Mouse (Mus musculus) lung, postnatal 14 days (tissue): Measurements from ENCODE around the gene Heatr1.
"Not testable (repeated sequence)": the region's sequence is repeated elsewhere in the genome, so short reads cannot be mapped to it uniquely, and the experiment has no call there.

Source experiments
- DNase-seq: peaks from one replicate; pipeline ENCODE4 v3.0.0; 2021

Gene Heatr1

DNA sequence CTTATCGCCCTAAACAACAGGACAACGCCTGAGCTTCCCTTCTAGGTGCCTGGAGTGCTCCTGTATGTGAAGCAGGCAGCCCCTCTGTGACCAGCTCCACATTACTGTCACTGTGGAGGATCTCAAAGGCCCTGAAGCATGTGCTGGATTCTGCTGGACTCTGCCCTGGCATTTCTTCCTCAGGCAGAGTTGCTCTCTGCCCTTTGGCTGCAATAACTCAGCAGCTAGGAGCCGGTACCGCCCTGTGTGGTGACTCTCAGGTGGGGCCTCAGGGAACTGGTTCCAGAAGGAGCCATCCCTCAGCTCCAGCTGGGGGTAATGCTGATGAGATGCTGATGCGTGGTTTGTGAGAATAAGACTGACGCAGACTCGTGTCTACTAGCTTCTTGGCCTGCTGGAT, 61.9 kb downstream of the Heatr1 start:
- no peak for DNase-seq

DNA sequence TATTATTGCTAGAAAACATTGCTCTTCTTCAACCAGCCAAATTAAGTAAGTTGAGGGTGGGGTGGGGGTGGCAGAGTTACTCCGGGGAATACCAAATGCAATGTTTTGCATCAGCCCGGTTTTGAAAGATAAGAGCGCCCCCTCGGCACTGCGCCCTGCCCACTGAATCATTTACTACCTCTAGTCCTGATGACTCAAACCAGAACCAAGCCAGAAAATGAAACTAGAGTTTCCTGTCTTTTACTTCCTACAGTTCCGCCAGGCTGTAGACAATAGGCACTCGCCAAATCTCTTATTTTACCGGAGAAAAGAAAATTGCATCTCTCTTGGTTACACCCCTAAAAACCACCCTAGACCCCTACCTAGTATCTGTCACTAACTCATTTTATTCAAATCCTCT, 65.6 kb downstream of the Heatr1 start:
- peak; percentile 68 for DNase-seq

DNA sequence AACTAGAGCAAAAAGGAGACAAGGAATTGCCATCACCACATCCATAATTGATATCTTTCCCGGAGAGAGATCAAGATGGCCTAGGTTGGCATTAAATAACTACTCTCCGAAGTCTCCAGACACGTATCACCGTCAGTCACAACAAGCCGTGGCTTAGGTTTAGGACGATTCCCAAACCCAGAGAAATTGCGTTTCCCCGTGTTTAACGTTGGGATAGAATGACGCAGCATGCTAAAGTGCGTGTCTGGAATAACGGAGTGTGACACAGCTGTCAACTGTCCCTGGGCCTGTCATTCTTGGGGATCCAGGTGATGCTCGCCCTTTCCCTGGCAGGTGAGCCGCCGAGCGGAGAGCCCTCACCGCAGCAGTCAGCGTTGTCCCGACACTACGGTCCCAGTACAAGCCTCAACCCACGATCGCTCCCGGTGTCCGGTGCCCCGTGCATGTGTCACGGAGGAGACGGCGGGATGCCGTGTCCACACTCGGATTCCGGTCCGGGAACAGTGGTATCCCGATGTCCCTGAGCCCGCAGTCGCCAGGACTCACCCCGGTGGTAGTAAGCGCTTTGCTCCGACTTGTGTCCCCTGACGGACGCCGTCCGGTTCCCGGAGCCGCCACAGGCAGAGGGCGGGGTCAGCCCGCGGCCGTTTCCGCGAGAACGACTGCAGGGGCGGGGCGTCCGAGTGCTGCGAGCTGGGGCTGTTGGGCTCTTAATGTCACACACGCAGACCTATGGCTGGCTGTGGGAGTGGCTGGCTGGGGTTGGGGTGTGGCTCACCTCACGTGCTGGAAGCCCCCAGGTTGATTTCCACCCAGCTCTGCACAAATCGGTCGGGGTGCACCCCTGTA, 66.3 kb downstream of the Heatr1 start:
- peak; percentile 95 for DNase-seq

DNA sequence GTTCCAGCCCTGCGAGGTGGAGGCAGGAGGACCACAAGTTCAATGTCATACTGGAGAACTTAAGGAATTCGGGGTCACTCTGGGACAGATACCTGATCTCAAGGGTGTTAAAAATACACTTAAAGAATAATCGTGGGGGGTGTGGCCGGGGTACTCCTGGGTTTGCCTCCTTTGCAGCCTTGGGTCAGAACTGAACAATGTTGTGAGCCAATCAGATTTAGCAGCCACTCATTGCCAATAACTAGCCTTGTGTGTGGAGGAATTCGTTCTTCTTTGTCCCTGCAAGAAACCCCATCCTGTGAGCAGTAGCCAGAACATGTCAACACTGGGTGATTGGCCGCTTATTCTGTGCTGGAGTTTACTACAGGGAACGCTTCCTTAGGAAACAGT, 66.9 kb downstream of the Heatr1 start:
- no peak for DNase-seq

DNA sequence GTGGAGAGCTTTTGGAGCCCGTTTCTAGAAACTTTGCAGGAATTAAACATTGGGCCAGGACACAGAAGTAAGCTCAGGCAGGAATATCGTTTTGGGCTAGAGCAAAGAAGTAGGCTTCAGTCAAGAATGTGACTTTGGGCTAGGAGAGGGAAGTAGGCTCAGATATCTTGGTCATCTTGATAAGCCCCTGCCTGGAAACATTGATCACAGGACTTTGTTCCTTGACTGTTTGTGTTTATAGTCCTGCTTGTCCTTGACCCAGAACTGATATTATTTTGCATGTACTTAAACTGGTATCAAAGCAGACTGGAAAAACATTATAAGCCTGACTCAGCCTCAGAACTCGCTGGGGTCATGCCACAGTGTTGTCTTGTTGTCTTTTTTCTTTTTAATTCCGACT, 67.8 kb downstream of the Heatr1 start:
- DNase-seq: no peak

DNA sequence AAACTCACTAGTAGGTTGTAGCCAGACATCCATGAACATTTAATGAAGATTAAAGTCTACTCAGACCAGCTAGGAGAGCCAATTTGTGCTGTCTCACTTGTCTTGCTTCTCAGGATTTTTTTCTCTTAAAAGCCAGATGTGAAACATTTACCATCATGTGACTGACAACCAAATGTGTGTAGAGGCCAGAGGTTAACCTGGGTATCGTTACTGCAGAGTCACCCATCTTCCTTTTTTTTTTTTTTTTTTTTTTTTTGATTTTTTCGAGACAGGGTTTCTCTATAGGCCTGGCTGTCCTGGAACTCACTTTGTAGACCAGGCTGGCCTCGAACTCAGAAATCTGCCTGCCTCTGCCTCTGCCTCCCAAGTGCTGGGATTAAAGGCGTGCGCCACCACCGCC, 69.3 kb downstream of the Heatr1 start:
- DNase-seq: not testable (repeated sequence)

GRCm38 (mm10) chr13:12464844-12465243, 70.0 kb downstream of the Heatr1 start, which contains the start of gene Lgals8:
TSS of gene Lgals8 (minus strand) at chr13:12464944.
- DNase-seq: no peak

GRCm38 (mm10) chr13:12468488-12468887, 73.7 kb downstream of the Heatr1 start:
- DNase-seq: no peak

GRCm38 (mm10) chr13:12473724-12474378, 79.0 kb downstream of the Heatr1 start:
- peak; percentile 84 for DNase-seq

DNA sequence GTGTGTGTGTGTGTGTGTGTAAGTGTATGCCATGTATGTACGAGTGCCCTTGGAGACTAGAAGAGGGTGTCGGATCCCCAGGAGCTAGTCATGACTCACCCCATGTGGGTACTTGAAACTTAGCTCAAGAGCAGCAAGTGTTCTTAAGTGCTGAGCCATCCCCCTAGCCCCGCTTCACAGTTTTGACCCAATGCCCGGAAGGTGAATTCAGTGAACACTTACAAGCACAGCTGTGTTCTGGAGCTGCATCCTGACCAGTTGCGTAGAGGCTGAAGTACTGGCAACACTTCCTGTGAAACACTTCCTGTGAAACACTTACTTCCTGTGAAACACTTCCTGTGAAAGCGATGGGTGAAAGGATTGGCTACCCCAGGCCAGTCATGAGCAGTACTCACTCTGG, 80.4 kb downstream of the Heatr1 start:
- peak; percentile 52 for DNase-seq

- DNase-seq: no peak
These were observed 82.1 kb downstream of the Heatr1 start for GRCm38 (mm10) chr13:12476886-12477285.

GRCm38 (mm10) chr13:12478301-12478700, 83.5 kb downstream of the Heatr1 start:
- no peak for DNase-seq

DNA sequence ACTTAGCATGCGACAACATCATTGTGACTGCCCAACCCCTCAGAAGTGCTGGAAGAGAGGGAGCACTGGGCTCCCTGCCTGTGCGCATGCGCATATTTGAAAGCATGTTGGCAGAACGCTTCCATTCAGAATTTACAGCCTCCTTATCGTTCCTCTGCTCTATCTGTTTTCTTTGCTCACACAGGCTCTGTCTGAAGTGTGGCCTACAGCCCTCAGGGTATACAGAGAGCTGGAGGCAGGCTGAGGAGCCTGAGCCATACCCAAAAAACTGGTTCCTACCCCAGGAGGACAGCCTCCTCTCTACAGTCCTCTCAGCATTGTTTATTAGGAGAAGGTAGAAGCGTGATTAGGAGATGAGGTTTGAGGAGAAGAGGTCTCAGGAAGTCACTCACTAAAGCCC, 85.0 kb downstream of the Heatr1 start:
- DNase-seq: no peak

GRCm38 (mm10) chr13:12485197-12485596, 90.4 kb downstream of the Heatr1 start:
- no peak for DNase-seq

DNA sequence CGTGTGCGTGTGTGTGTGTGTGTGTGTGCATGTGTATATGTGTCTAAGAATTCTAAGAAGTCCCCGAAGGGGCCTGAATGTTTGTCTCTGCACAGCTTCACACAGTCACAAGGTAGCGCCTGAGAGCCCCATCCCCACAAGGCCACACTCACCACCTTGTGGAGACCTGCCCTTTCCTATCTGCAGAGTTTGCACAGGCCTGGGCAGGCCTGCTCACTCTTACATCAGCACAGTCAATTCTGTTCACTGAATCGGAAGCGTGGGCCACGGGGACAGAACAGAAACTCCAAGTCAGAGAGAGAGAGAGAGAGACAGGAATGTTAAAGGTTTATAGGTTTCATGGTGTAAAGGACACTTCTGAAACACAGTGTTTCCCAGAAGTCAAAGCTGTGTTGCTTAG, 90.8 kb downstream of the Heatr1 start:
- DNase-seq: no peak
